Mouse (Mus musculus) hindbrain, embryonic 13.5 days (tissue): ENCODE data around the gene Rep15. TPM values are rescaled to one million over a fixed set of nuclear protein-coding genes. Genes with fewer than 3 reads are reported as not detected.

ENCODE experiments used
- ATAC-seq: fragments of 200-750 bp; cut with Nextera tagmentation; 2 replicates; pipeline ENCODE4 v1.8.0; 2017; ENCODE audit warnings: moderate TSS enrichment; ENCODE audit not compliant: low FRiP score
- H3K27ac ChIP-seq: fragments of 300-500 bp; sonication (generic); 2 replicates; pipeline ENCODE4 v1.5.1; 2015; ENCODE audit warnings: inconsistent platforms, mild to moderate bottlenecking, moderate library complexity
- H3K27me3 ChIP-seq: fragments of 300-500 bp; sonication (generic); 2 replicates; pipeline ENCODE4 v1.6.1; 2015; ENCODE audit warnings: mild to moderate bottlenecking, inconsistent platforms
- H3K36me3 ChIP-seq: fragments of 300-500 bp; sonication (generic); 2 replicates; pipeline ENCODE4 v1.6.1; 2015; ENCODE audit warnings: mild to moderate bottlenecking, inconsistent platforms
- H3K4me1 ChIP-seq: fragments of 300-500 bp; sonication (generic); replicated peaks from 2 replicates; pipeline ENCODE4 v1.6.1; 2015; ENCODE audit warnings: inconsistent platforms
- H3K4me2 ChIP-seq: fragments of 300-500 bp; sonication (generic); 2 replicates; pipeline ENCODE4 v1.6.1; 2015; ENCODE audit warnings: inconsistent platforms, mild to moderate bottlenecking, moderate library complexity
- H3K4me3 ChIP-seq: fragments of 300-500 bp; sonication (generic); 2 replicates; pipeline ENCODE4 v1.5.1; 2015; ENCODE audit warnings: mild to moderate bottlenecking, inconsistent platforms
- H3K9ac ChIP-seq: fragments of 300-500 bp; sonication (generic); 2 replicates; pipeline ENCODE4 v1.6.1; 2015; ENCODE audit warnings: mild to moderate bottlenecking, inconsistent platforms
- H3K9me3 ChIP-seq: fragments of 300-500 bp; sonication (generic); 2 replicates; pipeline ENCODE4 v1.6.1; 2016; ENCODE audit warnings: inconsistent platforms
- WGBS: fragments of 180-500 bp; shearing (Covaris S2); methylation state at CpG from one replicate; pipeline ENCODE4 v1.1.7; 2015; 5-methylcytosine and 5-hydroxymethylcytosine counted together
- polyA plus RNA-seq: library from polyadenylated mRNA; unstranded; fragments of >200 nt; fragmentation: Nextera tagmentation; extraction: Ambion mirVana; gene quantifications from 2 replicates; pipeline ENCODE4 v1.2.1, GENCODE M21; 2015

The Rep15 gene
- polyA plus RNA-seq, 1 experiment from 2014 or later, result 0.48 TPM

DNA sequence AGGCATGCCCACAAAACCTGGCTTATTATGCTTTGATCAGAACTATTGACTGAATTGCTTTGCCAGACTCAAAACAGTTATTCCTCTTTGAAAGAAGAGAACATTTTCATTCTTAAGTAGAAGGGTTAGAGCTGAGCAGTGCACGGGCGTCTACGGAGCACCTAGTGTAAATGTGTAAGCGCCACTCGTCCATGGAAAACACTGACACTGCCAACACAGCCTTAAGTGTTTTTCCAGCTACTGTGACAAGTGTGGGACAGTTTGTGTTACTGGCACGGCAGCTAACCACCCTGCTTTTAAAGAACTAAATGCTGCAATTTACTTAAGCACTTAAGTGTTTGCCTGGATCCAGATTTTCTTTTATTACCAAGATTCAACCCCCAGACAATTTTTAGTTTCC lies 20.4 kb upstream of the Rep15 start:
- WGBS, result 87% methylated on average over 6 of the region's 6 CpGs

GRCm38 (mm10) chr6:147013546-147013945 lies 18.8 kb upstream of the Rep15 start:
- Histone ChIP-seq H3K27me3 (no peaks in the 10 kb centered on the region), H3K27ac (no peak overlapping the region), H3K9me3 (no peaks in the 10 kb centered on the region), H3K4me2 (no peak overlapping the region), H3K9ac (no peak overlapping the region), H3K4me3 (no peak overlapping the region), H3K36me3 (no peaks in the 10 kb centered on the region), H3K4me1 (no peaks in the 10 kb centered on the region)
- no peak for ATAC-seq
- WGBS, result 70% methylated on average over 1 of the region's 1 CpGs

More for the DNA sequence above, 20.4 kb upstream of the Rep15 start:
- Histone ChIP-seq H3K36me3 (0 out of 2 replicates have a peak, but pooled peaks cover 4% of the 10 kb centered on the region), H3K4me2 (no peak overlapping the region), H3K9ac (no peak overlapping the region), H3K4me3 (no peak overlapping the region), H3K9me3 (no peaks in the 10 kb centered on the region), H3K27me3 (no peaks in the 10 kb centered on the region), H3K4me1 (no peaks in the 10 kb centered on the region), H3K27ac (no peak overlapping the region)
- no peak for ATAC-seq

DNA sequence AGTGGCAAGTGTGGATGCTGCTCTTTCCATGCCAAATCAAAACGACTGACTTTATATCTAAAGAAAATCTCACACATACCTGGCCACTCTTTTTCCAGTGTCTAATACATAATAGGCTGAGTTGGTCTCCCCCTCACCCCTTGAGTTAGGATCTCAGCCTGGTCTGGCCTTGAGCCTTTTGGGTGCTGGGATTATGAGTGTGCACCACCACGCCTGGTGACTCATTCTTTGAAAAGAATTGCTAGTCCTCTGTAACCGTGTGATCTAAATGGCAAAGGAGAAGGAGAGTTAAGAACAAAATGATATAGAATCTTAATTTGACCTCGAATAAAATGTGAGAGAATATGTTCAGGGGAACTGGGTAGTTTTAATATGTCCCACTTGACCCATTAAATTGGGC lies 14.5 kb upstream of the Rep15 start:
- WGBS, result 90% methylated on average over 4 of the region's 4 CpGs
- no peaks in the 10 kb centered on the region for H3K4me1 ChIP-seq
- no peak for ATAC-seq

GRCm38 (mm10) chr6:147018364-147018763 lies 14.0 kb upstream of the Rep15 start:
- Histone ChIP-seq H3K4me1 (no peaks in the 10 kb centered on the region), H3K27ac (no peak overlapping the region), H3K9ac (no peak overlapping the region), H3K27me3 (no peaks in the 10 kb centered on the region), H3K4me3 (no peak overlapping the region), H3K36me3 (no peaks in the 10 kb centered on the region), H3K4me2 (no peak overlapping the region), H3K9me3 (no peaks in the 10 kb centered on the region)
- WGBS, result 93% methylated on average over 5 of the region's 5 CpGs
- no peak for ATAC-seq

More for the DNA sequence above, 14.5 kb upstream of the Rep15 start:
- Histone ChIP-seq H3K9ac (no peak overlapping the region), H3K4me3 (no peak overlapping the region), H3K36me3 (no peaks in the 10 kb centered on the region), H3K9me3 (no peaks in the 10 kb centered on the region), H3K27ac (no peak overlapping the region), H3K4me2 (no peak overlapping the region), H3K27me3 (no peaks in the 10 kb centered on the region)

DNA sequence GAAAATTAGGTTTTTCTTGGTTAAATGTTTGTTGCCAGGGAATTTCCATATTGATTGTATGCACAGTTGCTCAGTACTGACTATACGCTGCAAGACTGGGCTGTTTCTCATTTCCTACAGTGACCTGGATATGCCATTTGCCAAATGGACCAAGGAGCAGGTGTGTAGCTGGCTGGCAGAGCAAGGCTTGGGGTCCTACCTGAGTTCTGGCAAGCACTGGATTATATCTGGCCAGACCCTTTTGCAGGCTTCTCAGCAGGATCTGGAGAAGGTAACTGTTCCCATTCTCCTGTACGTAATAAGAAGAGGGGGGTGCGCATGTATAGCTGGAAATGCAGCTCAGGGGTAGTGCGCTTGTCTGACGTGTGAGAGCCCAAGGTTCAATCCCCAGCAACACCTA lies 11.2 kb upstream of the Rep15 start:
- no peaks in the 10 kb centered on the region for H3K4me1 ChIP-seq
- no peaks in the 10 kb centered on the region for H3K36me3 ChIP-seq
- no peak overlapping the region for H3K4me3 ChIP-seq
- H3K9me3 ChIP-seq, result no peaks in the 10 kb centered on the region
- H3K9ac ChIP-seq, result no peak overlapping the region
- H3K27me3 ChIP-seq, result no peaks in the 10 kb centered on the region
- WGBS, result 97% methylated on average over 5 of the region's 5 CpGs
- H3K4me2 ChIP-seq, result no peak overlapping the region
- H3K27ac ChIP-seq, result no peak overlapping the region
- ATAC-seq, result no peak

GRCm38 (mm10) chr6:147022375-147023132 lies 9.8 kb upstream of the Rep15 start:
- Histone ChIP-seq H3K4me2 (no peak overlapping the region), H3K9me3 (no peaks in the 10 kb centered on the region), H3K36me3 (no peaks in the 10 kb centered on the region), H3K4me3 (no peak overlapping the region), H3K9ac (no peak overlapping the region), H3K4me1 (no peaks in the 10 kb centered on the region), H3K27ac (no peak overlapping the region), H3K27me3 (no peaks in the 10 kb centered on the region)
- WGBS, result 87% methylated on average over 16 of the region's 16 CpGs
- no peak for ATAC-seq

- WGBS, result 95% methylated on average over 2 of the region's 2 CpGs
- Histone ChIP-seq H3K4me3 (no peak overlapping the region), H3K4me2 (no peak overlapping the region), H3K9me3 (no peaks in the 10 kb centered on the region), H3K36me3 (no peaks in the 10 kb centered on the region), H3K27me3 (no peaks in the 10 kb centered on the region), H3K9ac (no peak overlapping the region), H3K4me1 (no peaks in the 10 kb centered on the region), H3K27ac (no peak overlapping the region)
- ATAC-seq, result no peak
Measured at GRCm38 (mm10) chr6:147023133-147023395, 9.3 kb upstream of the Rep15 start.

DNA sequence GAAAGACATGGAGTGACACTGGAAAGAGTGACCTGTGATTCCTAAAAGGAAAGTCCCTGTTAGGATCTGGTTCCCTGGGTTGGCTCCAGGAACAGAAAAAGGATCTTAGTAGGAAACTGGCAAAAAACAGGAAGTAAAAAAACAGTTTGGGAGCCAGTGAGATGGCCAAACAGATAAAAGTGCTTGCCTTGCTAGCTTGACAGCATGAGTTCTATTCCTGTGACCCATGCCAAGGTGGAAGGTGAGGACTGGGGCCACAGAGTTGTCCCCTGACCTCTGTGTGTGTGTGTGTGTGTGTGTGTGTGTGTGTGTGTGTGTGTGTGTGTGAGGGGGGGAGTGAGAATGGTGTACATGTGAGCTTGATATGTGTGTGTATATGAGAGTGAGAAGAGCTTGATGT lies 8.8 kb upstream of the Rep15 start:
- Histone ChIP-seq H3K36me3 (no peaks in the 10 kb centered on the region), H3K9me3 (no peaks in the 10 kb centered on the region), H3K4me1 (no peaks in the 10 kb centered on the region), H3K27ac (no peak overlapping the region), H3K4me2 (no peak overlapping the region), H3K27me3 (no peaks in the 10 kb centered on the region), H3K4me3 (no peak overlapping the region), H3K9ac (no peak overlapping the region)
- ATAC-seq, result no peak

- H3K4me2 ChIP-seq, result no peak overlapping the region
- ATAC-seq, result no peak
- no peak overlapping the region for H3K27ac ChIP-seq
- H3K9me3 ChIP-seq, result no peaks in the 10 kb centered on the region
- WGBS, result 87% methylated on average over 3 of the region's 3 CpGs
- H3K27me3 ChIP-seq, result no peaks in the 10 kb centered on the region
- no peaks in the 10 kb centered on the region for H3K36me3 ChIP-seq
- no peak overlapping the region for H3K4me3 ChIP-seq
- no peaks in the 10 kb centered on the region for H3K4me1 ChIP-seq
- no peak overlapping the region for H3K9ac ChIP-seq
Measured at GRCm38 (mm10) chr6:147024761-147025160, 7.6 kb upstream of the Rep15 start.

GRCm38 (mm10) chr6:147028396-147028795 lies 4.0 kb upstream of the Rep15 start:
- no peak for ATAC-seq
- WGBS, result 79% methylated on average over 2 of the region's 2 CpGs

DNA sequence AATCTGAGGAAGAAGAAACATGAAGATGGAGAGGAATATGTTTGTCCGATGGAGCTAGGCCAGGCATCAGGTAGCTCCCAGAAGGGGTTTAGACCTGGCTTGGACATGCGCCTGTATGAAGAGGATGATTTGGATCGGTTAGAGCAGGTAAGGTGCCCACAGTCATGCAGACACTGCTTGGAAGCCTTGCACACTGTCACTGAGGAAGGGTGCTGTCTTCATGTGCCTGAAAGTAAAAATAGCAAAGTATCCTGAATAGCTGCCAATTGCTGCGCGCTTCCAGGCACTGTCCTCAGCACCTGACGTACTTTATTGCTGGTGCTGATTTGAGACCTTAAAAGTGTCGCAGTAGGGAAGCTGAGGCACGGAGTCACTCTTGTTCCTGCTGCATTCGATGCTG lies 2.8 kb upstream of the Rep15 start:
- Histone ChIP-seq H3K4me2 (no peak overlapping the region), H3K27me3 (no peaks in the 10 kb centered on the region), H3K27ac (no peak overlapping the region), H3K4me1 (no peaks in the 10 kb centered on the region), H3K9ac (no peak overlapping the region), H3K36me3 (no peaks in the 10 kb centered on the region), H3K9me3 (no peaks in the 10 kb centered on the region), H3K4me3 (no peak overlapping the region)
- no peak for ATAC-seq
- 93% methylated on average over 9 of the region's 9 CpGs for WGBS

More at GRCm38 (mm10) chr6:147028396-147028795, 4.0 kb upstream of the Rep15 start:
- Histone ChIP-seq H3K9me3 (no peaks in the 10 kb centered on the region), H3K4me1 (no peaks in the 10 kb centered on the region), H3K27me3 (no peaks in the 10 kb centered on the region), H3K4me2 (no peak overlapping the region), H3K9ac (no peak overlapping the region), H3K36me3 (no peaks in the 10 kb centered on the region), H3K4me3 (no peak overlapping the region), H3K27ac (no peak overlapping the region)

DNA sequence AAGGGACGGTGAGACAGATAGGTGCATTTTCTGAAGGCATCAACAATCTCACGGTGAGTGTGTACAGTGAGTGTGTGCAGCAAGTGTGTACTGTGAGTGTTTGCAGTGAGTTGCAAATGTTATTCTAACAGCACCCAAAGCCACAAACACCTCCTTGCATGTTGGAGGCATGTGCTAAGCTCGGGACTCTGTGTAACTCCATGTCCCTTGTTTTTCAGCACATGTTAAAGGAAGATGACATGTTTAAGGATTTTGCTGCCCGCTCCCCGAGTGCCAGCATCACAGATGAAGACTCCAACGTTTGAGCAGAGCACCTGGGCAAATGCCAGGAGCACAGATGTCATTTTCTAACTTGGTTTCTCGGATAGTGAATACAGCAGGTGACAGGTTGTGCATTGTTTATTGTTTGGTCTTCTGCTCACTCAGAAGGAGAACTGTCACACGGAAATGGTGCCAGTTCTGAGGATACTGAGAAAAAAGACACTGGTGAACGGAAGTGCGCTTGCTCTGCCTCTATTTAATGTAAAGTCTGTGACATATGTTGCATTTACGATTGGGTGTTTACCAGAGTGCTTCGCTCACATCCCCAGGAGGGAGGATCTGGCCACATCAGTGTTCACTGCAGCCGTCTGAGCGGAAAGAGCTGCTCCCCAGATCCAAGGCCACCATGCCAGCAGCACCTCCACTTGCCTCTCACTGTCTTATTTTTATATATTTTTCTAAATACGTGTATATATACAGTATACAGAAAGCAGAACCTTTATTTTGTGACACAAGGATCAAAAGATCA lies 2.1 kb upstream of the Rep15 start:
- Histone ChIP-seq H3K27me3 (no peaks in the 10 kb centered on the region), H3K9ac (no peak overlapping the region), H3K27ac (no peak overlapping the region), H3K4me1 (no peaks in the 10 kb centered on the region), H3K4me2 (no peak overlapping the region), H3K4me3 (no peak overlapping the region), H3K9me3 (no peaks in the 10 kb centered on the region), H3K36me3 (no peaks in the 10 kb centered on the region)
- ATAC-seq, result no peak
- WGBS, result 86% methylated on average over 15 of the region's 15 CpGs
